Mouse (Mus musculus) midbrain, embryonic 16.5 days (tissue): ENCODE measurements at regions not wholly inside any gene's neighbourhood (a gene's known extent, or its start where the extent isn't known, plus 50 kb on each side); places are given as distances from the start of the nearest gene placed in this dataset.

Source experiments
- ATAC-seq: fragments of 200-750 bp; cut with Nextera tagmentation; 2 replicates; pipeline ENCODE4 v1.8.0; 2017; ENCODE audit warnings: moderate TSS enrichment
- H3K27ac ChIP-seq: fragments of 300-500 bp; sonication (generic); 2 replicates; pipeline ENCODE4 v1.5.1; 2014; ENCODE audit warnings: mild to moderate bottlenecking, low read length, mixed read lengths
- H3K27me3 ChIP-seq: fragments of 300-500 bp; sonication (generic); 2 replicates; pipeline ENCODE4 v1.6.1; 2014; ENCODE audit warnings: low read depth, low read length, mixed read lengths; ENCODE audit not compliant: control insufficient read depth, insufficient read depth
- H3K36me3 ChIP-seq: fragments of 300-500 bp; sonication (generic); 2 replicates; pipeline ENCODE4 v1.6.1; 2014; ENCODE audit warnings: mild to moderate bottlenecking, low read length, moderate library complexity, mixed read lengths; ENCODE audit not compliant: control insufficient read depth, insufficient read depth
- H3K4me1 ChIP-seq: fragments of 300-500 bp; sonication (generic); 2 replicates; pipeline ENCODE4 v1.6.1; 2014; ENCODE audit warnings: mild to moderate bottlenecking, low read length, mixed read lengths; ENCODE audit not compliant: control insufficient read depth, insufficient read depth
- H3K4me2 ChIP-seq: fragments of 300-500 bp; sonication (generic); 2 replicates; pipeline ENCODE4 v1.6.1; 2014; ENCODE audit warnings: mild to moderate bottlenecking, low read length, mixed read lengths
- H3K4me3 ChIP-seq: fragments of 300-500 bp; sonication (generic); 2 replicates; pipeline ENCODE4 v1.5.1; 2014; ENCODE audit warnings: low read depth, mild to moderate bottlenecking, low read length, moderate library complexity, mixed read lengths
- H3K9ac ChIP-seq: fragments of 300-500 bp; sonication (generic); 2 replicates; pipeline ENCODE4 v1.6.1; 2014; ENCODE audit warnings: low read depth, low read length, mixed read lengths
- H3K9me3 ChIP-seq: fragments of 300-500 bp; sonication (generic); replicated peaks from 2 replicates; pipeline ENCODE4 v1.6.1; 2014; ENCODE audit warnings: mild to moderate bottlenecking, low read length, mixed read lengths; ENCODE audit not compliant: control insufficient read depth, poor library complexity, severe bottlenecking
- WGBS: fragments of 180-500 bp; shearing (Covaris S2); extraction: QIAGEN DNeasy Blood & Tissue Kit; methylation state at CpG from one replicate; pipeline ENCODE4 v1.1.7; 2014; 5-methylcytosine and 5-hydroxymethylcytosine counted together

- no peaks in the 10 kb centered on the region for H3K27me3 ChIP-seq
- no peaks in the 10 kb centered on the region for H3K36me3 ChIP-seq
- H3K4me2 ChIP-seq: no peak overlapping the region
- H3K9ac ChIP-seq: no peak overlapping the region
- ATAC-seq: no peak
- no peaks in the 10 kb centered on the region for H3K9me3 ChIP-seq
- H3K4me1 ChIP-seq: no peaks in the 10 kb centered on the region
- 90% methylated on average over 5 of the region's 5 CpGs for WGBS
- H3K27ac ChIP-seq: no peak overlapping the region
- H3K4me3 ChIP-seq: no peak overlapping the region
Measured at GRCm38 (mm10) chr7:70604471-70605174, 238.1 kb upstream of the Nr2f2 start.

- Histone ChIP-seq H3K36me3 (no peaks in the 10 kb centered on the region), H3K4me3 (no peak overlapping the region), H3K27me3 (peaks cover 18% of the 10 kb centered on the region), H3K9ac (no peak overlapping the region), H3K27ac (no peak overlapping the region), H3K4me2 (no peak overlapping the region), H3K4me1 (no peaks in the 10 kb centered on the region), H3K9me3 (no peaks in the 10 kb centered on the region)
- ATAC-seq: no peak
- WGBS: 84% methylated on average over 6 of the region's 6 CpGs
Measured at GRCm38 (mm10) chr7:70593027-70593426, 226.5 kb upstream of the Nr2f2 start.

- Histone ChIP-seq H3K36me3 (no peaks in the 10 kb centered on the region), H3K9me3 (no peaks in the 10 kb centered on the region), H3K27ac (no peak overlapping the region), H3K27me3 (peaks cover 18% of the 10 kb centered on the region), H3K9ac (no peak overlapping the region), H3K4me3 (no peak overlapping the region), H3K4me1 (no peaks in the 10 kb centered on the region), H3K4me2 (no peak overlapping the region)
- no peak for ATAC-seq
- 10% methylated on average over 13 of the region's 13 CpGs for WGBS
Measured at GRCm38 (mm10) chr7:70591361-70592256, 225.1 kb upstream of the Nr2f2 start.

GRCm38 (mm10) chr7:70589713-70590112 lies 223.2 kb upstream of the Nr2f2 start:
- ATAC-seq: no peak
- Histone ChIP-seq H3K4me2 (no peak overlapping the region), H3K27me3 (peaks cover 18% of the 10 kb centered on the region), H3K27ac (no peak overlapping the region), H3K4me3 (no peak overlapping the region), H3K4me1 (no peaks in the 10 kb centered on the region), H3K9me3 (no peaks in the 10 kb centered on the region), H3K36me3 (no peaks in the 10 kb centered on the region), H3K9ac (no peak overlapping the region)
- WGBS: 29% methylated on average over 5 of the region's 5 CpGs

- 91% methylated on average over 1 of the region's 1 CpGs for WGBS
- Histone ChIP-seq H3K4me1 (no peaks in the 10 kb centered on the region), H3K36me3 (no peaks in the 10 kb centered on the region), H3K9ac (no peak overlapping the region), H3K4me3 (no peak overlapping the region), H3K4me2 (no peak overlapping the region), H3K27me3 (peaks cover 13% of the 10 kb centered on the region), H3K27ac (no peak overlapping the region), H3K9me3 (no peaks in the 10 kb centered on the region)
- no peak for ATAC-seq
Measured at GRCm38 (mm10) chr7:70588061-70588460, 221.5 kb upstream of the Nr2f2 start.

GRCm38 (mm10) chr7:70584480-70584879 lies 217.9 kb upstream of the Nr2f2 start:
- no peak overlapping the region for H3K4me2 ChIP-seq
- no peak overlapping the region for H3K4me3 ChIP-seq
- no peak overlapping the region for H3K9ac ChIP-seq
- H3K36me3 ChIP-seq: no peaks in the 10 kb centered on the region
- WGBS: 69% methylated on average over 13 of the region's 13 CpGs
- H3K27me3 ChIP-seq: peaks cover 7% of the 10 kb centered on the region
- H3K4me1 ChIP-seq: no peaks in the 10 kb centered on the region
- no peak overlapping the region for H3K27ac ChIP-seq
- no peak for ATAC-seq
- H3K9me3 ChIP-seq: no peaks in the 10 kb centered on the region

- peak overlapping the region; percentile 28; the same call in 1 of the 2 replicates for H3K4me2 ChIP-seq
- WGBS: 34% methylated on average over 15 of the region's 15 CpGs
- no peak for ATAC-seq
Measured at GRCm38 (mm10) chr7:70576112-70576910, 209.8 kb upstream of the Nr2f2 start.

GRCm38 (mm10) chr7:70575614-70576013 lies 209.1 kb upstream of the Nr2f2 start:
- Histone ChIP-seq H3K9ac (no peak overlapping the region), H3K4me1 (no peaks in the 10 kb centered on the region; the same call in 1 of the 2 replicates), H3K27ac (no peak overlapping the region), H3K4me2 (no peak overlapping the region), H3K36me3 (no peaks in the 10 kb centered on the region), H3K27me3 (no peaks in the 10 kb centered on the region), H3K9me3 (no peaks in the 10 kb centered on the region), H3K4me3 (no peak overlapping the region)
- no peak for ATAC-seq
- 82% methylated on average over 2 of the region's 2 CpGs for WGBS

More at GRCm38 (mm10) chr7:70576112-70576910, 209.8 kb upstream of the Nr2f2 start:
- Histone ChIP-seq H3K9ac (no peak overlapping the region), H3K4me3 (no peak overlapping the region), H3K27ac (no peak overlapping the region), H3K36me3 (no peaks in the 10 kb centered on the region), H3K4me1 (no peaks in the 10 kb centered on the region; the same call in 1 of the 2 replicates), H3K27me3 (no peaks in the 10 kb centered on the region), H3K9me3 (no peaks in the 10 kb centered on the region)
